Mouse (Mus musculus): ENCODE measurements around the gene Fnip2. TPM values are rescaled to one million over a fixed set of nuclear protein-coding genes. Genes with fewer than 3 reads are reported as not detected.

Fnip2 gene
- polyA plus RNA-seq, 1 experiment from 2014 or later = 3.0 TPM

DNA sequence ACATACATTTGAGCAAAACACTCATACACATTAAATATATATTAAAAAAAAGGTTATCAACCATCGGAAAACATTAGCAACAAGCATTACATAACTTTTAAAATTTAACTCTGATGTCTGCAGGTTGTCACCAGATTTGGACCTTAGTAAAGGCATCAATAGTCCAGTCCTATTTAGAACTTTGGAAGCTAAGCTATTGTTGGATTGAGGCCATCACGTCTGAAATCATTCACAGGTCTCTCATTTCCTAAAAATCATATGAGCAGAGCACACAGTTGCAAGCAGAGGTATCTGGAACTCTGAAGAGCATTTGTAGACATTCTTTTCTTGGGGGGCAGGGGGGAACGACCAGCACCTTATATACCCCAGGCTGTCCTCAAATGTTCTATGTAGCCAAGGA is 28.5 kb downstream of the Fnip2 start:
- no peak for ATAC-seq
- H3K9me3 ChIP-seq (replicated peaks; ENCODE audit: control insufficient read depth, low read length) = no peaks in the 10 kb centered on the region
- no peak for DNase-seq (ENCODE audit: low spot score)
- no peak overlapping the region for H3K4me3 ChIP-seq (ENCODE audit: low read depth, low read length)
- H3K27ac ChIP-seq (ENCODE audit: low read depth, low read length) = no peak overlapping the region
- no peaks in the 10 kb centered on the region for H3K27me3 ChIP-seq (replicated peaks; ENCODE audit: control insufficient read depth, insufficient read depth, low read length)
- H3K9ac ChIP-seq (ENCODE audit: low read length) = no peak overlapping the region
- H3K36me3 ChIP-seq (ENCODE audit: control insufficient read depth, insufficient read depth, low read length) = no peaks in the 10 kb centered on the region
- WGBS = 93% methylated on average over 3 of the region's 3 CpGs
- no peak overlapping the region for H3K4me2 ChIP-seq (ENCODE audit: low read length)
- peaks cover 2% of the 10 kb centered on the region; the same call in 1 of the 2 replicates for H3K4me1 ChIP-seq (ENCODE audit: control insufficient read depth, insufficient read depth, low read length)

DNA sequence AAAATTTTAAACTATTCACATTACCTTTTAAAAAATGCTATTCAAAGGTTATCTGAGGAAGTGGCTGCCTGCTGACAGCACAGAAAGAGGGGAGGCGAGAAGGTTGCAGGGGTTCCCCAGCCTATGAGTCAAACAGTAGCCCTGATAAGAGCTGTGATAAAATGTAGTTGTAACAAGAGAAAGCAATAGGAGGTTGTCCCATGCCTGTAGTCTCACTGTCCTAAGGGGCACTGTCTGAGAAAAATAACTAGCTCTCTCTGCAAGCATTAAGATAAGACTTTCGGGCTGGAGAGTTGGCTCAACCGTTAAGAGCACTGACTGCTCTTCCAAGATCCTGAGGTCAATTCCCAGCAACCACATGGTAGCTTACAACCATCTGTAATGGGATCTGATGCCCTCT is 29.3 kb downstream of the Fnip2 start:
- ATAC-seq (no peak), DNase-seq (ENCODE audit: low spot score) (no peak)
- WGBS = 97% methylated on average over 3 of the region's 3 CpGs
- no peaks in the 10 kb centered on the region for H3K36me3 ChIP-seq (ENCODE audit: control insufficient read depth, insufficient read depth, low read length)
- H3K27ac ChIP-seq (ENCODE audit: low read depth, low read length) = no peak overlapping the region
- H3K4me3 ChIP-seq (ENCODE audit: low read depth, low read length) = no peak overlapping the region
- peaks cover 2% of the 10 kb centered on the region; the same call in 1 of the 2 replicates for H3K4me1 ChIP-seq (ENCODE audit: control insufficient read depth, insufficient read depth, low read length)
- H3K9me3 ChIP-seq (replicated peaks; ENCODE audit: control insufficient read depth, low read length) = no peaks in the 10 kb centered on the region
- no peaks in the 10 kb centered on the region for H3K27me3 ChIP-seq (replicated peaks; ENCODE audit: control insufficient read depth, insufficient read depth, low read length)
- H3K9ac ChIP-seq (ENCODE audit: low read length) = no peak overlapping the region
- H3K4me2 ChIP-seq (ENCODE audit: low read length) = no peak overlapping the region

DNA sequence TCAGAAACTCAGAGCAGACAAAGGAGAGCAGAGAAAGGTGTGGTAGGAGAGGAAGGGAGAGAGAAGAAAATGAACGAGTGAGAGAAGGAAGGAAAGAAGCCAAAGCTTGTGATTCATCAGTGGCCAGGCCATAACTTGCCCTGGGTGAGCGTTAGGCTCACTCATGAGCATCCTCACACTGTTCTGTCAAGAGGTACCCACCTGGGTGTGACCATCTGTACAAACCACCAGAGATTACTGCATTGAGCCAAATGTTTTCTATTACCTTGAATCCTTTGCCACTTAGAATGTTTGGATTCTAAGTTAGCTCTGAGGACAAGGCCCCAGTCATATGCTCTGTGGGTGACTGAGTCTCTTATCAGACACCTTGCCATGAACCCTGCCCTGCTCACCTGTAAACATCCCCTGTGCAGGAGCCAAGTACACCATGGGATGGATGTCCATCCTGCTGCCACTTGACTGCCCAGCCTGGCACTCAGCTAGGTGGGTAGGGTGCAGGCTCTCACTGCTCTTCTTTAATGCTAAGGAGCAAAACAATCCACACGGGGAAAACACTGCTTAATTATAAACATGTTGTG is 29.9 kb downstream of the Fnip2 start:
- ATAC-seq = no peak
- H3K4me3 ChIP-seq (ENCODE audit: low read depth, low read length) = no peak overlapping the region
- WGBS = 86% methylated on average over 3 of the region's 3 CpGs
- no peak for DNase-seq (ENCODE audit: low spot score)
- H3K36me3 ChIP-seq (ENCODE audit: control insufficient read depth, insufficient read depth, low read length) = no peaks in the 10 kb centered on the region
- no peak overlapping the region for H3K27ac ChIP-seq (ENCODE audit: low read depth, low read length)
- no peaks in the 10 kb centered on the region for H3K9me3 ChIP-seq (replicated peaks; ENCODE audit: control insufficient read depth, low read length)
- H3K27me3 ChIP-seq (replicated peaks; ENCODE audit: control insufficient read depth, insufficient read depth, low read length) = no peaks in the 10 kb centered on the region
- H3K4me2 ChIP-seq (ENCODE audit: low read length) = no peak overlapping the region
- peaks cover 2% of the 10 kb centered on the region; the same call in 1 of the 2 replicates for H3K4me1 ChIP-seq (ENCODE audit: control insufficient read depth, insufficient read depth, low read length)
- H3K9ac ChIP-seq (ENCODE audit: low read length) = no peak overlapping the region

DNA sequence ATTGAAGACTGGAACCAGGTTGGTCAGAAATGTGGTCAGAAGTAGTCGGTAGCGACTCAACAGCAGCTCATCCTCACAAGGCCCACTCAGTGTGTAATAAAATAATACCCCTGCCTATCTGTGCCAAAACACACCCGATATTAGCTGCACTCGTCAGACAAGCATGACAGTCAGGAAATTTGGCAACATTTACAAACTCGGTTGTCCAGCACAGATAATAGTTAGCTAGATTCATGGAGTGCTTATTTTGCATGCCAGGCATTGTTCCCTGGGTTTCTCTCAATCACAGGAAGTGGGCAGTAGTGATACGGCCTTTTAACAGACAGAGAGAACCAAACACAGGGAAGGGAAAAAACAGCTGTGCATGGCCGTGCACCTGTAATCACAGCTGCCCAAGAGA is 30.6 kb downstream of the Fnip2 start:
- no peaks in the 10 kb centered on the region for H3K4me1 ChIP-seq (ENCODE audit: control insufficient read depth, insufficient read depth, low read length)
- H3K9me3 ChIP-seq (replicated peaks; ENCODE audit: control insufficient read depth, low read length) = no peaks in the 10 kb centered on the region
- H3K9ac ChIP-seq (ENCODE audit: low read length) = no peak overlapping the region
- H3K27me3 ChIP-seq (replicated peaks; ENCODE audit: control insufficient read depth, insufficient read depth, low read length) = no peaks in the 10 kb centered on the region
- H3K36me3 ChIP-seq (ENCODE audit: control insufficient read depth, insufficient read depth, low read length) = no peaks in the 10 kb centered on the region
- no peak for ATAC-seq
- H3K4me3 ChIP-seq (ENCODE audit: low read depth, low read length) = no peak overlapping the region
- WGBS = 83% methylated on average over 7 of the region's 7 CpGs
- no peak overlapping the region for H3K27ac ChIP-seq (ENCODE audit: low read depth, low read length)
- no peak overlapping the region for H3K4me2 ChIP-seq (ENCODE audit: low read length)
- no peak for DNase-seq (ENCODE audit: low spot score)

DNA sequence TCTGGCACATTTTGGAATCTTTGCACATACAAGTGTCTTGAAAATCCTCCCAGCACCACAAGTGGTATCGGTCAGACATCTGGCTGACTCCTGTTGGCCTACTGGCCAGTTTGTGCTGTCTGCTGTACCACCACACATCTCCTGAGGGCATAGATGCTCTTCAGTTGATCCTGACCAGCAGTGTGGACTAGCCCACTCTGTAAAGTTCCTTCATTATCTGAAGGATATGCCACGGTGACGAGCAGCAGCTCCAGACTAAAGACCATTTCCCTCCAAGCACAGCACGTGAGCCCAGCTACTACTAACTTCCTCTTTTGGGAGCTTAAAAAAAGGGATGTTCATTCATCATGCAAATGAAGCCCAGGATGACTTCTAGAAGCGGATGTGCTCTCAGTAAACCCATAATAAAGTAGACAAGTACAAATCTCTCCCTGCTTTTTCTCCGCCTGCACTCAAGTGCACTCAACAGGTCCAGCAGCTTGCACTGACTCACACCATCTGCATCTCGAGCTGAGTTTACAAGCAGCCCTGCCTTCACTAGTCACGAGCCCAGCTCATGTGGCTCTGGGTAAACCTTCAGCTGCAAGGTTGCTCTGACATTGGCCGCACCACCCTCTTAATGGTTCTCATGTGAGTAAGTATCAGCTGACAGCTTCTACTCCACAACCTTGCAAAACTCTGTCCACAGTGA is 35.9 kb downstream of the Fnip2 start:
- Histone ChIP-seq H3K4me3 (ENCODE audit: low read depth, low read length) (no peak overlapping the region), H3K36me3 (ENCODE audit: control insufficient read depth, insufficient read depth, low read length) (no peaks in the 10 kb centered on the region), H3K4me1 (ENCODE audit: control insufficient read depth, insufficient read depth, low read length) (no peaks in the 10 kb centered on the region), H3K4me2 (ENCODE audit: low read length) (no peak overlapping the region), H3K9ac (ENCODE audit: low read length) (no peak overlapping the region), H3K27ac (ENCODE audit: low read depth, low read length) (no peak overlapping the region), H3K9me3 (replicated peaks; ENCODE audit: control insufficient read depth, low read length) (no peaks in the 10 kb centered on the region), H3K27me3 (replicated peaks; ENCODE audit: control insufficient read depth, insufficient read depth, low read length) (no peaks in the 10 kb centered on the region)
- WGBS = 82% methylated on average over 9 of the region's 9 CpGs
- peak; percentile 19 for DNase-seq (ENCODE audit: low spot score)
- no peak for ATAC-seq

DNA sequence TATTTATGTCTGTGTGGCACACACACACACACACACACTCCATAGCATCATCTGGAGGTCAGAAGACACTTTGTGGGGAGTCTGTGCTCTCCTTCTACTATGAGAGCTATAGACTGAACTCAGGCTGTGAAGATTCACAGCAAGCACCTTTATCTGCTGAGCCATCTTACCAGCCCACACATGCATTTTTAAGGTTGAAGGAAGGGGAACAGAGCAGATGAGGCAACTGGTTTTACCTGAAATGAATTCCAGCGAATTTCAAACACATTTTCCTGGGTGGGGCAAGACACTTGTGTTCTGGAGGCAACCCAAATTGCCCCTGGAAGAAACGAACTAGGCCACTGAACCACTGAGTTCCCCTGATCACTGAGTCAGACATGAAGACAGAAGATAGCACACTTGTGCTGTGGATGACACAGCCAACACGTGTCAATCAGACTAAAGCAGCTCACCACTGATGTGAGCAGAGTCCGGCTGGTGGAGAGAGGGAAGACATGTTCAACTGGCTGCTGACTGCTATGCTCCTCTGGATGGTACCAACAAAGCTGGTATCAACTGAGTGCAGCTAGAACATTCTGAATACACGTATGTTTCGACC is 38.0 kb downstream of the Fnip2 start:
- H3K27ac ChIP-seq (ENCODE audit: low read depth, low read length) = no peak overlapping the region
- H3K9ac ChIP-seq (ENCODE audit: low read length) = no peak overlapping the region
- no peaks in the 10 kb centered on the region for H3K36me3 ChIP-seq (ENCODE audit: control insufficient read depth, insufficient read depth, low read length)
- H3K9me3 ChIP-seq (replicated peaks; ENCODE audit: control insufficient read depth, low read length) = no peaks in the 10 kb centered on the region
- no peaks in the 10 kb centered on the region for H3K4me1 ChIP-seq (ENCODE audit: control insufficient read depth, insufficient read depth, low read length)
- no peak overlapping the region for H3K4me3 ChIP-seq (ENCODE audit: low read depth, low read length)
- ATAC-seq (no peak), DNase-seq (ENCODE audit: low spot score) (no peak)
- no peak overlapping the region for H3K4me2 ChIP-seq (ENCODE audit: low read length)
- 90% methylated on average over 6 of the region's 6 CpGs for WGBS
- H3K27me3 ChIP-seq (replicated peaks; ENCODE audit: control insufficient read depth, insufficient read depth, low read length) = no peaks in the 10 kb centered on the region

DNA sequence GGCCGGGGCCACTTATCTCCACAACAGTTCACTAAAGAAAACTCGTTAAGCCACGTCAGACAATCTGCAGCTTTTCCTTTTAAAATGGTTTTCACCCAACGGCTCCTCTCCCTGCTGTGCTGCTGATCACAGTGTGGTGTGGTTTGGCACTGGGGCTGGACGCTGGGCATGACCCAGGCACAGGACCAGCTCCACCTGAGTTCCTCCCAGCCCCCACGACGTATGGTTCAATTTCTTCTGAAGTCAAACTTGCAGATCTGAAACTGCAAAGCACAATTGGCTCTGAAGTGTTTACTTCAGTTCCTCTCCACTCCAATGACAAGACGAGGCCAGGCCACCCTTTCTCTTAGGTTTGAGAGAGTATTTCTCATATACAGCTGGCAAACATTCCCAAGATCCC is 39.1 kb downstream of the Fnip2 start:
- no peak overlapping the region for H3K27ac ChIP-seq (ENCODE audit: low read depth, low read length)
- no peak overlapping the region for H3K4me3 ChIP-seq (ENCODE audit: low read depth, low read length)
- no peaks in the 10 kb centered on the region for H3K4me1 ChIP-seq (ENCODE audit: control insufficient read depth, insufficient read depth, low read length)
- DNase-seq (ENCODE audit: low spot score) = no peak
- no peak for ATAC-seq
- no peaks in the 10 kb centered on the region for H3K9me3 ChIP-seq (replicated peaks; ENCODE audit: control insufficient read depth, low read length)
- no peak overlapping the region for H3K4me2 ChIP-seq (ENCODE audit: low read length)
- H3K27me3 ChIP-seq (replicated peaks; ENCODE audit: control insufficient read depth, insufficient read depth, low read length) = no peaks in the 10 kb centered on the region
- H3K36me3 ChIP-seq (ENCODE audit: control insufficient read depth, insufficient read depth, low read length) = no peaks in the 10 kb centered on the region
- H3K9ac ChIP-seq (ENCODE audit: low read length) = no peak overlapping the region
- 36% methylated on average over 8 of the region's 8 CpGs for WGBS

DNA sequence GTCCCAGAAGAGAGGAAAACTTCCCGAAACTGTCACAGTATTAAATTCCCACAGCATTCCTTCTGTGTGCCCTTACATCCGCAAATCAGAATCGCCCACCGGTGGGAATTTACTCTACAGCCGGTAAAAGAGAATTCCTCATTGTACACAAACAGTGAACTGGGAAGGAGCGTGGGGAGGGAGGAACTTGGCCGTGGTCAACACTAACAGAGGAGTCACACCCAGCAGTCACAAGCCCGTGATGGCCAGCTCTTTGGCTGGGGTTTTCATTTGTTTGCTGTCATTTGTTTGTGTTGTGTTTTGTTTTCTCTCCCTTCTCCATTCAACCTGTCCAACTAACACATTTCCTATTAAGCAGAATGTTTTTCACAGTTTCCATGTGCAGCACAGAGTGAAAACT is 39.7 kb downstream of the Fnip2 start:
- no peaks in the 10 kb centered on the region for H3K27me3 ChIP-seq (replicated peaks; ENCODE audit: control insufficient read depth, insufficient read depth, low read length)
- no peaks in the 10 kb centered on the region for H3K36me3 ChIP-seq (ENCODE audit: control insufficient read depth, insufficient read depth, low read length)
- WGBS = 59% methylated on average over 8 of the region's 8 CpGs
- no peak overlapping the region for H3K9ac ChIP-seq (ENCODE audit: low read length)
- no peaks in the 10 kb centered on the region for H3K4me1 ChIP-seq (ENCODE audit: control insufficient read depth, insufficient read depth, low read length)
- H3K4me3 ChIP-seq (ENCODE audit: low read depth, low read length) = no peak overlapping the region
- no peak overlapping the region for H3K4me2 ChIP-seq (ENCODE audit: low read length)
- no peak overlapping the region for H3K27ac ChIP-seq (ENCODE audit: low read depth, low read length)
- no peak for DNase-seq (ENCODE audit: low spot score)
- no peaks in the 10 kb centered on the region for H3K9me3 ChIP-seq (replicated peaks; ENCODE audit: control insufficient read depth, low read length)
- no peak for ATAC-seq

DNA sequence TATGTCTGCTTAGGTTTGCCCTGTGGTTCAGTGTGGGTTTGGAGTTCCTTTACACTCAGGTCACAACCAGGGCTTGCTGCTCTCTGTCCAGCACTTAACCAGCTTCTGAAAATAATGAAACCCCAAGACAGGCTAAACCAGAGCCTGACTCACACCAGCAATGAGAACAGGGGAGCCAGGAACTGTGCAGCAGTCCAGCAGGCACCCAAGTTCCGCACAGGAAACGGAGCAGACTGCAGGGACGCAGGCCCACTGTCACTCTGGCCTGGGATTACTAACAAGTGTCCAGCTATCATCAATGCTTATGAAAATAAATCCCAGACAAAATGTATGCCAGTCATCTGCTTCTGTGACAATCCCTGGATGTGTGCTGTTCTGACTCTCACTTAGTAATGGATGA is 40.1 kb downstream of the Fnip2 start:
- no peak overlapping the region for H3K27ac ChIP-seq (ENCODE audit: low read depth, low read length)
- H3K4me1 ChIP-seq (ENCODE audit: control insufficient read depth, insufficient read depth, low read length) = no peaks in the 10 kb centered on the region
- no peak for ATAC-seq
- no peak overlapping the region for H3K4me2 ChIP-seq (ENCODE audit: low read length)
- H3K36me3 ChIP-seq (ENCODE audit: control insufficient read depth, insufficient read depth, low read length) = no peaks in the 10 kb centered on the region
- no peak overlapping the region for H3K4me3 ChIP-seq (ENCODE audit: low read depth, low read length)
- 95% methylated on average over 3 of the region's 3 CpGs for WGBS
- no peak for DNase-seq (ENCODE audit: low spot score)
- H3K9ac ChIP-seq (ENCODE audit: low read length) = no peak overlapping the region
- H3K27me3 ChIP-seq (replicated peaks; ENCODE audit: control insufficient read depth, insufficient read depth, low read length) = no peaks in the 10 kb centered on the region
- no peaks in the 10 kb centered on the region for H3K9me3 ChIP-seq (replicated peaks; ENCODE audit: control insufficient read depth, low read length)
